Mouse (Mus musculus) cerebellum, adult 2 months (tissue): ENCODE results near the gene Gm43518.

Experiments
- CTCF ChIP-seq: fragments of 200-500 bp; IDR thresholded peaks from 2 replicates; pipeline ENCODE4 v1.5.1; 2011; ENCODE audit warnings: low read depth, mild to moderate bottlenecking, control low read depth, low read length, moderate library complexity, borderline replicate concordance; ENCODE audit not compliant: insufficient read depth
- POLR2A ChIP-seq: fragments of 200-500 bp; IDR thresholded peaks from 2 replicates; pipeline ENCODE4 v1.6.1; 2011; ENCODE audit warnings: low read length, control low read depth, borderline replicate concordance; ENCODE audit not compliant: insufficient read depth

DNA sequence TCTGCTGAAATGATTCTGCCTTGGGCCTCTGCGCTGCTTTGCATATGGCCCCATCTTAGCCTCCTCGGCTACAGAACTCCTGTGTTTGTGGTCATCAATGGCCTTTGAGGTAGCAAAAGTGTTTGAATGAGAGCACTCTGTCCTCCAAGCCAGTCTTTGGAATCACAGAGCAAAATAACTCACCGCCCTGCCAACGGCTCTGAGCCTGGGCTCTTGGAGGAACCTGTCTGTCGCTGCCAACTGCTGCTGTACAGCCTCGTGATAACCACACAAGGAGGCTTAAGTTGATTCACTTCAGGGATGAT, 54.0 kb downstream of the Gm43518 start:
- TF ChIP-seq CTCF (no peak), POLR2A (no peak)
